Mouse (Mus musculus): ENCODE data around the gene Terf2. TPM values are rescaled to one million over a fixed set of nuclear protein-coding genes. Genes with fewer than 3 reads are reported as not detected.
A peak's percentile ranks its signal among the peaks of the same experiment; 100 is the strongest.
"Not testable (repeated sequence)": the region's sequence is repeated elsewhere in the genome, so short reads cannot be mapped to it uniquely, and the experiment has no call there.

Terf2 gene
- total RNA-seq, 2 experiments from 2014 or later: 36.6 to 36.9 TPM

GRCm38 (mm10) chr8:107115008-107115320, 18.6 kb upstream of the Terf2 start:
- no peak for DNase-seq (ENCODE audit: low spot score in 2 of 2)

GRCm38 (mm10) chr8:107114150-107115007, 18.0 kb upstream of the Terf2 start:
- peak; percentile 44 to 61 for DNase-seq (ENCODE audit: low spot score in 2 of 2)

DNA sequence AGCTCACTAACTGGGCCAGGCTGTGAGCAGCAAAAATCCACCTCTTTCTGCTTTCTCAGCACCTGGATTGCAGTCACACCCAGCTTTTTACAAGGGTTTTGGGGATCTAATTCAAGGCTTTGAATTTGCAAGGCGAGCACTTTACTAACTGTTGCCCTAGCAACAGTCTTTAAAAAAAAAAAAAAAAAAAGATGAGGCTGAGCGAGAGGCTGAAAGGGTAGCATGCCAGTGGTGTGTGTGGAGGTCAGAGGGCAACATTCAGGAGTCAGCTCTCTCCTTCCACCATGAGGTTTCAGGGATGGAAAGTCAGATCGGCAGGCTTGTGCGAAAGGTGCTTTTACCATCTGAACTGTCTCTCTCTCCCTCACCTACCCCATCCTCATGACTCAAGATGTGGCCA, 16.9 kb upstream of the Terf2 start:
- no peak for DNase-seq (ENCODE audit: low spot score in 2 of 2)

GRCm38 (mm10) chr8:107111340-107112105, 15.2 kb upstream of the Terf2 start:
- no peak for DNase-seq (ENCODE audit: low spot score in 2 of 2)

- no peak for DNase-seq (ENCODE audit: low spot score in 2 of 2)
Measured at GRCm38 (mm10) chr8:107110629-107111330, 14.4 kb upstream of the Terf2 start.

DNA sequence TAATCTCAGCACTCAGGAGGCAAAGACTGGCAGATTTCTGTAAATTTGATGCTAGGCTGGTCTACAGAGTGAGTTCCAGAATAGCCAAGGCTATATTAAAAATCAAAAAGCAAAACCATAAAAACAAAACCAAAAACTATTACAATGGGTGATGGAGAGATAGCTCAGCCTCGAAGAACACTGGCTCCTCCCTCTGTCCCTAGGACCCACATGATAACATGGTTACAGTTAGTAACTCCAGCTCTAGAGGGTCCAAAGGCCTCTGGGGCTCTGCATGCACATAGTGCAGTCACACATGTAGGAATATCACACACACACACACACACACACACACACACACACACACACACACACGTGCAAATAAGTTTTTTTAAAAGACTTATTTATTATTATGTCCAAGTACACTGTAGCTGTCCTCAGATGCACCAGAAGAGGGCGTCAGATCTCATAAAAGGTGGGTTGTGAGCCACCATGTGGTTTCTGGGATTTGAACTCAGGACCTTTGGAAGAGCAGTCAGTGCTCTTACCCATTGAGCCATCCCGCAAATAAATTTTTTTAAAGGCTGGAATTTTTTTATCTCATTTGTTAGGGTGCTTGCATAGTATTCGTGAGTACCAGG, 13.6 kb upstream of the Terf2 start:
- no peak for DNase-seq (ENCODE audit: low spot score in 2 of 2)

DNA sequence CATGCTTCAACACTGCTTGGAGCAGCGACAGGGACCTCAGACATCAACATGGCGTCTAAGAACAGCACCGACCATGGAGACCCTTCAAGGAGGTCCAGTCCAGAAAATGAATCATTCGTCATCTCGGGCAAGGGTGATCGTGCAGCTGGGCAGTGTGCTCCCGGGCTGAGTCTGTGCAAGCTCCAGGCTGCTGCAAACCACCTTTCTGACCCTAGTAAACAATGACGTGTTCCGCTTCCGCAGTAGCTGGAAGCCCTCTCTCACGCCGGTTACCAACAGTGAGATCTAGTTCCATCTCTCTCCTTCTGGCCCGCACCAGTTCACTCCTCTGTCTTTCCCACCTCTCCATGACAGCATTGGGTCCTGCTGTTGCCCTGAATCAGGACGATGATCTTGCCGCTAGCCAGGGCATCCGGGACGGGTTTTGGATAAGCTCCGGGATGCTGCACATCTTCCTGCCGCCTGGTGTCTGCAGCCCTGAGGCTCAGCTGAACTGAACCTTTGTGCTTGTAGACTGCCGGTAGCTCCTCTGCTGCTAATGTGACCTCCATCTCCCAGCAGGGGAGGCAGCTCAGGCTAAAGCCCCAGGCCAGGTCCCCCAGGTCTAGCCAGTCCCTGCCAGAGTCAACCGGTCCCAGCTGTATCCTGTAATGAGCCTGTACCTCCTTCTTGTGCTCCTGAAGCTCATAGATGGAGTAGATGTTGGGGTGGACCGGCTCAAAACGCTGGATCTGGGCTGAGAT, 12.8 kb upstream of the Terf2 start:
- no peak for DNase-seq (ENCODE audit: low spot score in 2 of 2)

DNA sequence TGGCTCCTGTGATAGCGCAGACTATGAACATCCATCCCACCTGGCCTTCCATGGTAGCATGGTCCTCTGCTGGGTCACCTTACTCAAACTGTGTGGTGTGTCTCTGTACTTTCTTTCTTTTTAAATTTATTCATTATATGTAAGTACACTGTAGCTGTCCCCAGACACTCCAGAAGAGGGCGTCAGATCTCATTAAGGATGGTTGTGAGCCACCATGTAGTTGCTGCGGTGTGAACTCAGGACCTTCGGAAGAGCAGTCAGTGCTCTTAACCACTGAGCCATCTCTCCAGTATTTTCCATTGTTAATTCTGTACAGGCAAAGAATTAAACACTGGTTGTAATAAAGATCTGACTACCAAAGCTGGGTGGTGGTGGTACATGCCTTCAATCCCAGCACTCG, 11.7 kb upstream of the Terf2 start:
- not testable (repeated sequence) for DNase-seq (ENCODE audit: low spot score in 2 of 2)

DNA sequence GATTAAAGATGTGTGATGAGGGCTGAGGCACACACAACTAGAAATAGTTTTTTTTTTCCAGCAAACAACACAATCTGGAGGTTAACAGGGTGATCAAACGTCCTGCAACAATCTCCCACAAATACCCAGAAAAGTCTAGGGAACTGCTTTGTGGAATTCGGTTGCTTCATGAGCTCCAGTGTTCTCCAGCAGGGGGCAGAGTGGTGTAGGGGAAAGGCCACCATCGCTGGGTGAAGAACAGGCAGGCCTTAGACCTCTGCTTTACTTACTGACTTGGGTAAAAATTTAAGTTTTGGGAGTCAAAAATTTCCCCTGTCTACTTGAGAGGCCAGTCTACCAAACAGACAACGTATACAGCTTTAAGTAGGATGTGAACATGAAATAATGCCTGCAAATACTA, 8.2 kb upstream of the Terf2 start:
- peak; percentile 53 to 79 for DNase-seq (ENCODE audit: low spot score in 2 of 2)

GRCm38 (mm10) chr8:107100635-107101034, 4.3 kb upstream of the Terf2 start:
- no peak for DNase-seq (ENCODE audit: low spot score in 2 of 2)

DNA sequence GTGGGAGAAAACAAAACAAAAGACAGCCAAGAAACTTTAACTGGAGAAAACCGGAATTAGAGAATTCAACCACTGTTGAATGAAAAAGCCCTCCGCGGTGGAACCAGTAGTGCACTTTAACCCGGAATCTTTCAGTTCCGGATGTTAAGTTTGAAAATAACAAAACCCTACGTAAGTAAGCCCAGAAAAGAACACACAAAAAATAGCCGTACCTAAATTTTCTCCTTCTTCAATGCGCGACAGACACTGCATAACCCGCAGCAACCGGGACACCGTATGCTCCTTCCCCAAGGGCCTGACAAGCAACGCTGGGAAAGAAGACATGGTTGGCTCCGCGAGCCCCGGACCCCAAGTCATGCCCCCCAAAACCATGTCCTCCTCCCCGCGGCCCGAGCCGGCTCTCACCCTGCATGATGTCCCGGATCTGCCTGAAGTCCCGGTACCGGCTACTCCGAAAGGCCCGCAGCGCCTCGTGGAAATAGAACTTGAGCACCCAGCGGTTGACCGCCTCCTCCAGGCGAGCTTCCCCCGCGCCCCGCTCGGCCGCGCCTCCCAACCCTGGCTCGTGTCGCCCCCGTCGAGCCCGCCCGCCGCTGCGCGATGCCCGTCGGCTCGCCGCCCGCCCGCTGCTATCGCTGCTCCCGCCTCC, 506 bp downstream of the Terf2 start:
- no peak for DNase-seq (ENCODE audit: low spot score in 2 of 2)

DNA sequence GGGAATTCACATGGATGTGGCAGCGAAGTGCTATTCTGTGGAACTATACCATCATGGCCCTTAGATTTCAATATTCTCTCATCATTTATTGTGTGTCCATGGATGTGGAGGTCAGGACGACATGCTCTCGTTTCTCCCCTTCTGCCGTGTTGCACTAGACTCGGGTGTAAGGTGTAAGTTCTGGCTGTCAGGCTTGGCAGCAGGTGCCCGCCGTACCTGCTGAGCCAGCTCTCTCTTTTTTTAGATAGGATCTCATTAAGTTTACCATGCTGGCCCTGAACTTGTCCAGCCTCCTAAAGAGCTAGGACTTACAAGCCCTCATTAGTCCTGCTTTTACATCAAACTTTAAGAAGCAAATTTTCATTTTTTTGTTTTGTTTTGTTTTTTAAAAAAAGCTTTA, 5.8 kb downstream of the Terf2 start:
- DNase-seq (ENCODE audit: low spot score in 2 of 2): no peak

- no peak for DNase-seq (ENCODE audit: low spot score in 2 of 2)
Measured at GRCm38 (mm10) chr8:107088526-107089063, 7.8 kb downstream of the Terf2 start.

GRCm38 (mm10) chr8:107086018-107086417, 10.3 kb downstream of the Terf2 start:
- no peak for DNase-seq (ENCODE audit: low spot score in 2 of 2)

GRCm38 (mm10) chr8:107085358-107085757, 11.0 kb downstream of the Terf2 start:
- no peak for DNase-seq (ENCODE audit: low spot score in 2 of 2)

DNA sequence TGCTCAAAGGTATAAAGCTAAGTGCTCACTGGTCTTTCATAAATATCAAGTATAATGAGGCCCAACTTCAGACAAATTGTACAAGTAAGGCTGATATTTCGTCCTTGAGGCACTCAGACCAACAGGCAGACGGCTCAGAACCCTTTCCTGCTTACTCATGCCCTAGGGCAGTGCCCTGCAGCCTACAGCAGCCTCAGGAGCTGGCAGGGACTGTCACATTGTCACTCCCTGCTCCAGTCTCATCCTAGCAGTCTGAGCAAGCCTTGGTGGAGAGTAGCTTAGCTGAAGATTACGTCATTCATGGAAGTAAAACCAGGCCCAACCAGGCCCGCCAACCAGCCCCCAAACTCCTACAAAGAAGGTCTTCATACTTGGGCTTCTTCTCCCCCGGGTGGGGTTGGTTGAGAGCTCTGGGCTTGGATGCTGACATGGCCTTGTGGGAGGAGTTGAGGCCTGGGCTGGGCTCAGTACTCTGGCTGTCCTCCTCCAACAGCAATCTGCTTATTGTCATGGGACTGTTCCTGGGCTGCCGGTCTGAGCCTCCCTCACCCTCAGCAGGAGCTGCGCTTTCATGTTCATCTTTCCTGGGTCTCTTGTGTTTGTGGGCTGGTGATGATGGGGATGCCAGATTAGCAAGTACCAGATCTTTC, 20.0 kb downstream of the Terf2 start:
- no peak for DNase-seq (ENCODE audit: low spot score in 2 of 2)

DNA sequence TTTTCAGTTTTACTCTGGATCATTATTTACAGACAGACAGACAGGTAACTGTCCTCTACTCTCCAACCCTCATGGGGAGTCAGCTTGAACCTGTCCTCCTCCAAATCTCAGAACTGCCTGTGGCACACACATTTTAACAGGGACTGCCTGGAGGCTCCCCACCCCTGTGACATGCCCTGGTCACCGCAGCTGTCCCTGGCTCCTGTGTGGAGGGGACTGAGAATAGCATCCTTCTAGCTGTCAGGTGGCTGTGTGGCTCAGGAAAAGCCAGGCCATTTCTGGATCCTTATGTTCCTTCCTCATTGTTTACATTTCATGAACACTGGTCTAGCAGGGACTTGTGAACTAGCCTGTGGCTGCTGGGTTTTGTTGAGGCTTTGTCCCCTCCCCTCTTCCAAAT, 22.2 kb downstream of the Terf2 start:
- no peak for DNase-seq (ENCODE audit: low spot score in 2 of 2)

DNA sequence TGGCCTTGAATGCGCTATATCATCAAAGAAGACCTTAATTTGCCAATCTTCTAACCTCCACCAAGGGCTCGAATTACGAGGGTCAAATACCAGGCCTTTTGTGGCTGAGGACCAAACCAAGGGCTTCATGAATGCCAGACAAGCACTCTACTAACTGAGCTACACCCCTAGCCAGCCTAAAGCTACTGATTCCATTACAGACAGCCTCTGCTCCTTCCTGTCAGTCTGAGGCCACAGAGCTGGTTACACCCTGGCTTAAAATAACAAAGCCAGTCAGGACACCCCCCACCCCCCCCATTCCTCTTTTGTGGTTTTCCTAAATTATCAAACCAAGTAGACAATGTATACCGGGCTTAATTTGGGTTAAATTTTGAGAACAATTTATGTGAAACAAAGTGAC, 22.6 kb downstream of the Terf2 start:
- DNase-seq (ENCODE audit: low spot score in 2 of 2): no peak

Data from layer of hippocampus, adult 18-20 months (tissue).